Mouse (Mus musculus) heart, embryonic 14.5 days (tissue): ENCODE results near the gene Sema5b. TPM values are rescaled to one million over a fixed set of nuclear protein-coding genes. Genes with fewer than 3 reads are reported as not detected.

Source experiments
- ATAC-seq: fragments of 200-750 bp; cut with Nextera tagmentation; 2 replicates; pipeline ENCODE4 v1.8.0; 2017; ENCODE audit warnings: low read depth, moderate TSS enrichment; ENCODE audit not compliant: insufficient number of reproducible peaks, insufficient read depth, low FRiP score
- H3K27ac ChIP-seq, 2 experiments: fragments of 200-500 bp in 1 of 2; fragments of 300-500 bp in 1 of 2; sonication (generic) in 1 of 2; replicated peaks in 1 of 2; 2 replicates each; pipeline ENCODE4 v1.5.1; 2012 to 2014; ENCODE audit warnings: low read depth in 2 of 2, low read length in 2 of 2, control low read depth in 1 of 2, mild to moderate bottlenecking in 1 of 2, mixed read lengths in 1 of 2; ENCODE audit not compliant: control insufficient read depth in 1 of 2, insufficient read depth in 1 of 2
- H3K27me3 ChIP-seq: fragments of 300-500 bp; sonication (generic); 2 replicates; pipeline ENCODE4 v1.6.1; 2014; ENCODE audit warnings: mild to moderate bottlenecking, low read length, control low read depth; ENCODE audit not compliant: control insufficient read depth, insufficient read depth
- H3K36me3 ChIP-seq: fragments of 300-500 bp; sonication (generic); 2 replicates; pipeline ENCODE4 v1.6.1; 2014; ENCODE audit warnings: mild to moderate bottlenecking, control low read depth, low read length, mixed read lengths; ENCODE audit not compliant: control insufficient read depth, insufficient read depth
- H3K4me1 ChIP-seq, 2 experiments: fragments of 200-500 bp in 1 of 2; fragments of 300-500 bp in 1 of 2; sonication (generic) in 1 of 2; 2 replicates each; pipeline ENCODE4 v1.6.1; 2012 to 2014; ENCODE audit warnings: low read length in 2 of 2, control low read depth in 1 of 2, mixed read lengths in 1 of 2; ENCODE audit not compliant: control insufficient read depth in 2 of 2, insufficient read depth in 2 of 2
- H3K4me2 ChIP-seq: fragments of 300-500 bp; sonication (generic); 2 replicates; pipeline ENCODE4 v1.6.1; 2014; ENCODE audit warnings: mild to moderate bottlenecking, low read length
- H3K4me3 ChIP-seq, 2 experiments: fragments of 200-500 bp in 1 of 2; fragments of 300-500 bp in 1 of 2; sonication (generic) in 1 of 2; 2 replicates each; pipeline ENCODE4 v1.5.1; 2012 to 2014; ENCODE audit warnings: low read length in 2 of 2, mild to moderate bottlenecking in 2 of 2, control low read depth in 1 of 2, low read depth in 1 of 2, moderate library complexity in 1 of 2; ENCODE audit not compliant: control insufficient read depth in 1 of 2, insufficient read depth in 1 of 2
- H3K9ac ChIP-seq: fragments of 300-500 bp; sonication (generic); 2 replicates; pipeline ENCODE4 v1.6.1; 2014; ENCODE audit warnings: mild to moderate bottlenecking, low read length
- H3K9me3 ChIP-seq: fragments of 300-500 bp; sonication (generic); 2 replicates; pipeline ENCODE4 v1.6.1; 2016; ENCODE audit warnings: low read length, control low read depth; ENCODE audit not compliant: control insufficient read depth
- WGBS: fragments of 180-500 bp; shearing (Covaris S2); extraction: QIAGEN DNeasy Blood & Tissue Kit; methylation state at CpG from one replicate; pipeline ENCODE4 v1.1.7; 2014; 5-methylcytosine and 5-hydroxymethylcytosine counted together
- polyA plus RNA-seq: library from polyadenylated mRNA; unstranded; fragments of >200 nt; fragmentation: Nextera tagmentation; extraction: Ambion mirVana; gene quantifications from 2 replicates; pipeline ENCODE4 v1.2.1, GENCODE M21; 2014

The Sema5b gene
- polyA plus RNA-seq, 1 experiment from 2014 or later, result 1.9 TPM

GRCm38 (mm10) chr16:35587046-35587779 lies 46.3 kb downstream of the Sema5b start:
- H3K27me3 ChIP-seq, result peaks cover 26% of the 10 kb centered on the region
- H3K36me3 ChIP-seq, result no peaks in the 10 kb centered on the region
- no peak for ATAC-seq
- peak overlapping the region; percentile 68 for H3K4me2 ChIP-seq
- no peak overlapping the region for H3K27ac ChIP-seq
- no peaks in the 10 kb centered on the region for H3K9me3 ChIP-seq
- H3K4me3 ChIP-seq, result no peak overlapping the region
- H3K4me1 ChIP-seq, result peaks cover 9 to 12% of the 10 kb centered on the region in 2 experiments
- 0 out of 2 replicates have a peak overlapping the region, but pooled peaks have one; percentile 38 for H3K9ac ChIP-seq
- WGBS, result 68% methylated on average over 8 of the region's 8 CpGs

DNA sequence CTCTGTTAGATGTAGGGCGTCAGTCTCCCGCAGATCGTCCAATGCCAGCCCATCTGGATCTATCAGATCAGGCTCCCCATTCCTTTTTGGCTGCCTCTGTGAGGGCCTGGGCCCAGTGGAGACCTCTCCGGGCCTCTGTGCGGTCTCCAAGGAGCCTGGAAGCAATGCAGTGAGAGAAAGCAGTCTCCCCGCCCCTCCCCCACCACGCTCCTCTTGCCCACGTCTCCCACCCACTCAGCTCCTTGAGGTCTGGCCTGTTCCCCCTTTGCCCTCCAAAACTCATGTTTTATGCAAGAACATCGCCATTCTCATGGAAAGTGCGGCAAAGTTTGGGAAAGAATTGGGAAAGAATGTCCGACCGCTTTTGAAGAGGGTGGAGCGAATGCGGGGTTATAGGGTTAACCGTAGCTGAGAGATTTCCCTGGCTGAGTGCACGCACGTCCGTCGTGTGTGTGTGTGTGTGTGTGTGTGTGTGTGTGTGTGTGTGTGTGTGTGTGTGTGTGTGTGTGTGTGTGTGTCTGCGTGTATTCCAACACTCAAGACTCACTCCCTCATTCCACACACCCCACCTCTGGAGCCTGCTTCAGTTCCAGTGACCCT lies 47.0 kb downstream of the Sema5b start:
- WGBS, result 4% methylated on average over 19 of the region's 20 CpGs
- Histone ChIP-seq H3K4me1 (peaks cover 9 to 14% of the 10 kb centered on the region in 2 experiments), H3K4me2 (peak overlapping the region; percentile 68), H3K27ac (no peak overlapping the region), H3K9ac (0 out of 2 replicates have a peak overlapping the region, but pooled peaks have one; percentile 38), H3K4me3 (peak overlapping the region; percentile 36 to 39), H3K36me3 (no peaks in the 10 kb centered on the region), H3K9me3 (no peaks in the 10 kb centered on the region), H3K27me3 (peaks cover 26% of the 10 kb centered on the region)
- no peak for ATAC-seq

DNA sequence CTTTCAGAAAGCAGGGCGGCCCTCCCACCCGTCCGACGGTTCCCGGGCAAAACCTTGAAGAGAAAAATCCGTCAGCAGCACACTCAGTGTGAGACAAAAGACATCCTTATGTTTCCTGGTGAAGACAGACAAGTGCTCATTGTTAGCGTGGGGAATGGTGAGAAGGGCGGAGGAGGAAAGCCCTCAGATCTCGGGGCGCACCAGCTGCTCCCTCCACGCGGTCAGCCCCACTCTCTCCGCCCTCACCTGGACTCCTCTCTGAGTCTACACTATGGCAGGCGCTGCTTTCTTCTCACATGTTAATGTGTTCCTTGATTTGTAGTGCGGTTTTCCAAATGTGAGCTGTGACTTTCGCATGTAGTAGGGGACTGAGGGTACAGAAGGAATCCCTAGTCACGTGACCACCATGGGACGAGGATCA lies 47.8 kb downstream of the Sema5b start:
- 0 out of 2 replicates have a peak, but pooled peaks cover 4% of the 10 kb centered on the region for H3K9me3 ChIP-seq
- H3K36me3 ChIP-seq, result no peaks in the 10 kb centered on the region
- 15% methylated on average over 18 of the region's 18 CpGs for WGBS
- no peak overlapping the region for H3K4me3 ChIP-seq
- peak overlapping the region; percentile 68 for H3K4me2 ChIP-seq
- no peak for ATAC-seq
- peaks cover 9 to 14% of the 10 kb centered on the region in 2 experiments for H3K4me1 ChIP-seq
- H3K27me3 ChIP-seq, result peaks cover 26% of the 10 kb centered on the region
- H3K9ac ChIP-seq, result no peak overlapping the region
- H3K27ac ChIP-seq, result no peak overlapping the region

DNA sequence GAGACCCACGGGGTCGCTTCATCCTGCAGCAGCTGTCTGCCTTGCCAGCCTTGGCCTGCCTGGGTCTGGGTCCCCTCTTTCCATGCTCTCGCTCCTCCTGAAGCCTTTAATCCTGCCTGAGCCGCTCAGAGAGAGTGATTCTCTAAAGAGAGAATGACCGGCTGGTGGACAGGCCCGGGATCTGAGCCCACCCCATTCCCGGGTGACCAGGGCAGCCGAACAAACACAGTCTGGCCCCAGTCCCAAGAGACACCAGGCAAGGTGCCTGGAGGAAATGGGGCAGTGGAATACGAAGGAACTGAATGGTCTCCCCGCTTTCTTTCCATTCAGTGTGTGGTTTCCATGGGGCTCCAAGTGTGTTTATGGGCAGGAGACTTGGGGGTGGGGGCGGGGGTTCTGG lies 50.8 kb downstream of the Sema5b start:
- ATAC-seq, result no peak
- Histone ChIP-seq H3K36me3 (no peaks in the 10 kb centered on the region), H3K9me3 (0 out of 2 replicates have a peak, but pooled peaks cover 4% of the 10 kb centered on the region), H3K4me3 (no peak overlapping the region), H3K9ac (no peak overlapping the region), H3K4me1 (peaks cover 10 to 20% of the 10 kb centered on the region in 2 experiments), H3K4me2 (no peak overlapping the region), H3K27ac (no peak overlapping the region), H3K27me3 (peaks cover 33% of the 10 kb centered on the region)
- WGBS, result 35% methylated on average over 11 of the region's 11 CpGs

- H3K36me3 ChIP-seq, result no peaks in the 10 kb centered on the region
- H3K4me2 ChIP-seq, result no peak overlapping the region
- H3K27ac ChIP-seq, result no peak overlapping the region
- H3K9ac ChIP-seq, result no peak overlapping the region
- peak; percentile 38; the same call in 1 of the 2 replicates for ATAC-seq
- peaks cover 12 to 25% of the 10 kb centered on the region in 2 experiments for H3K4me1 ChIP-seq
- WGBS, result 31% methylated on average over 5 of the region's 5 CpGs
- no peak overlapping the region for H3K4me3 ChIP-seq
- H3K27me3 ChIP-seq, result peaks cover 27% of the 10 kb centered on the region
- 0 out of 2 replicates have a peak, but pooled peaks cover 4% of the 10 kb centered on the region for H3K9me3 ChIP-seq
Observed at GRCm38 (mm10) chr16:35592274-35593065, 51.5 kb downstream of the Sema5b start.

- Histone ChIP-seq H3K27ac (no peak overlapping the region), H3K36me3 (no peaks in the 10 kb centered on the region), H3K27me3 (peaks cover 24% of the 10 kb centered on the region), H3K4me3 (no peak overlapping the region), H3K4me2 (no peak overlapping the region), H3K9ac (no peak overlapping the region), H3K4me1 (peaks cover 6 to 19% of the 10 kb centered on the region in 2 experiments; a peak in 3 of 4 replicates), H3K9me3 (0 out of 2 replicates have a peak, but pooled peaks cover 4% of the 10 kb centered on the region)
- WGBS, result 82% methylated on average over 5 of the region's 5 CpGs
- no peak for ATAC-seq
Observed at GRCm38 (mm10) chr16:35593474-35593873, 52.5 kb downstream of the Sema5b start.

- Histone ChIP-seq H3K27ac (no peak overlapping the region), H3K4me3 (no peak overlapping the region), H3K4me2 (no peak overlapping the region), H3K27me3 (peaks cover 18% of the 10 kb centered on the region; the same call in 1 of the 2 replicates), H3K9ac (no peak overlapping the region), H3K4me1 (peaks cover 3 to 15% of the 10 kb centered on the region in 2 experiments; a peak in 3 of 4 replicates), H3K36me3 (no peaks in the 10 kb centered on the region), H3K9me3 (0 out of 2 replicates have a peak, but pooled peaks cover 4% of the 10 kb centered on the region)
- ATAC-seq, result no peak
- WGBS, result 36% methylated on average over 6 of the region's 6 CpGs
Observed at GRCm38 (mm10) chr16:35596241-35596640, 55.3 kb downstream of the Sema5b start.
